In genomic region chr6:94363951-94364350, GRCm38 (mm10) we compare ENCODE assay signal across 11 mouse cellular contexts.
DNase-seq lines count a peak whose midpoint lies in the region; ATAC-seq and TF ChIP-seq lines count a peak whose summit lies in the region.
"Had no signal": no experiment of that assay in that cellular context is flagged by ENCODE, and none has a peak within 500 bp of the region (broad histone marks: within the 10 kb centered on the region; RNA-seq: fewer than 3 reads in every experiment).

No protein-coding gene starts in this region.

- no peaks in the 10 kb centered on the region for H3K9me3 ChIP-seq in heart, postnatal 0 days (replicated peaks; ENCODE audit: control insufficient read depth, low read length)
- no peaks in the 10 kb centered on the region for H3K9me3 ChIP-seq in lung, embryonic 14.5 days (ENCODE audit: low read depth, low read length)
- H3K9me3 ChIP-seq: hindbrain, embryonic 13.5 days; limb, embryonic 15.5 days; megakaryocyte, embryonic 14.5 days had no signal

- no peaks in the 10 kb centered on the region for H3K36me3 ChIP-seq in heart, postnatal 0 days (replicated peaks; ENCODE audit: control insufficient read depth, insufficient read depth, low read length)
- H3K36me3 ChIP-seq in lung, embryonic 14.5 days (ENCODE audit: insufficient read depth) = no peaks in the 10 kb centered on the region
- H3K36me3 ChIP-seq in small intestine, adult 2 months (ENCODE audit: control insufficient read depth, insufficient read depth, low read length) = no peaks in the 10 kb centered on the region
- H3K36me3 ChIP-seq: hindbrain, embryonic 13.5 days; limb, embryonic 15.5 days had no signal

- no peak for TF ChIP-seq EP300 in heart, postnatal 0 days (IDR thresholded peaks at IDR 0.05; ENCODE audit: low read depth)

- no peak overlapping the region for H3K27ac ChIP-seq in heart, postnatal 0 days (ENCODE audit: low read depth)
- no peak overlapping the region for H3K27ac ChIP-seq in lung, embryonic 14.5 days (ENCODE audit: low read depth)
- H3K27ac ChIP-seq in small intestine, adult 2 months (ENCODE audit: insufficient read depth, low read depth, low read length) = no peak overlapping the region
- H3K27ac ChIP-seq: hindbrain, embryonic 13.5 days; limb, embryonic 15.5 days had no signal

- no peaks in the 10 kb centered on the region for H3K4me1 ChIP-seq in heart, postnatal 0 days (ENCODE audit: control insufficient read depth, insufficient read depth)
- H3K4me1 ChIP-seq in lung, embryonic 14.5 days (ENCODE audit: insufficient read depth) = no peaks in the 10 kb centered on the region
- H3K4me1 ChIP-seq in lung, adult 2 months (ENCODE audit: control insufficient read depth, insufficient read depth, low read length) = no peaks in the 10 kb centered on the region
- H3K4me1 ChIP-seq in small intestine, adult 2 months (ENCODE audit: control insufficient read depth, insufficient read depth, insufficient read length, low read length) = no peaks in the 10 kb centered on the region
- H3K4me1 ChIP-seq: hindbrain, embryonic 13.5 days; limb, embryonic 15.5 days; megakaryocyte, embryonic 14.5 days had no signal

- 67% methylated on average over 6 of the region's 6 CpGs for WGBS in heart, postnatal 0 days
- WGBS in lung, embryonic 14.5 days = 62% methylated on average over 6 of the region's 6 CpGs
- WGBS in lung, adult 2 months = 70% methylated on average over 6 of the region's 6 CpGs
- 78% methylated on average over 6 of the region's 6 CpGs for WGBS in small intestine, adult 2 months

- TF ChIP-seq POLR2A in lung, adult 2 months (IDR thresholded peaks at IDR 0.05; ENCODE audit: borderline replicate concordance, extremely low read depth, low read depth, low read length) = no peak
- TF ChIP-seq POLR2A in small intestine, adult 2 months (IDR thresholded peaks at IDR 0.05; ENCODE audit: low read depth, low read length) = no peak

- DNase-seq in heart, postnatal 0 days (ENCODE audit: low spot score) = peak; percentile 60
- DNase-seq in heart, adult 11 months = no peak
- peak; percentile 50 for DNase-seq in lung, embryonic 14.5 days
- no peak for DNase-seq in lung, adult 2 months
- peak; percentile 6 for DNase-seq in gonadal fat pad, adult 2 months (ENCODE audit: low read depth)
- no peak for DNase-seq in urinary bladder, adult 2 months (ENCODE audit: low spot score)
- DNase-seq: cerebellum, adult 9-11 months had no signal

- ATAC-seq in heart, postnatal 0 days (ENCODE audit: insufficient read depth, low read depth) = no peak
- ATAC-seq in lung, embryonic 14.5 days (ENCODE audit: insufficient read depth) = no peak

- H3K9ac ChIP-seq in heart, postnatal 0 days (replicated peaks; ENCODE audit: low read depth, low read length) = no peak overlapping the region
- no peak overlapping the region for H3K9ac ChIP-seq in lung, embryonic 14.5 days
- H3K9ac ChIP-seq: hindbrain, embryonic 13.5 days; limb, embryonic 15.5 days had no signal

- TF ChIP-seq CTCF in heart, postnatal 0 days (IDR thresholded peaks at IDR 0.05; ENCODE audit: low read depth) = peak; percentile 52
- peak; percentile 41 for TF ChIP-seq CTCF in lung, embryonic 14.5 days (IDR thresholded peaks at IDR 0.05; ENCODE audit: low read depth)
- no peak for TF ChIP-seq CTCF in lung, adult 2 months (IDR thresholded peaks at IDR 0.05; ENCODE audit: insufficient read depth, low read length)
- TF ChIP-seq CTCF in small intestine, adult 2 months (IDR thresholded peaks at IDR 0.05; ENCODE audit: extremely low read depth, insufficient read length, insufficient replicate concordance, low read depth, low read length) = peak; percentile 17; the same call in 1 of the 2 replicates

- no peaks in the 10 kb centered on the region for H3K27me3 ChIP-seq in heart, postnatal 0 days (ENCODE audit: control insufficient read depth, insufficient read depth, low read length)
- no peaks in the 10 kb centered on the region for H3K27me3 ChIP-seq in lung, embryonic 14.5 days (ENCODE audit: insufficient read depth, low read length)
- no peaks in the 10 kb centered on the region for H3K27me3 ChIP-seq in small intestine, adult 2 months (ENCODE audit: control insufficient read depth, insufficient read depth, low read length)
- H3K27me3 ChIP-seq: hindbrain, embryonic 13.5 days; limb, embryonic 15.5 days; megakaryocyte, embryonic 14.5 days had no signal

- no peak overlapping the region for H3K4me2 ChIP-seq in heart, postnatal 0 days (ENCODE audit: low read depth, low read length)
- no peak overlapping the region for H3K4me2 ChIP-seq in lung, embryonic 14.5 days
- H3K4me2 ChIP-seq: hindbrain, embryonic 13.5 days; limb, embryonic 15.5 days had no signal

- no peak overlapping the region for H3K4me3 ChIP-seq in heart, postnatal 0 days (ENCODE audit: low read depth, low read length)
- no peak overlapping the region for H3K4me3 ChIP-seq in lung, embryonic 14.5 days (ENCODE audit: low read depth, low read length)
- H3K4me3 ChIP-seq in lung, adult 2 months (replicated peaks; ENCODE audit: extremely low read depth, low read depth, low read length) = no peak overlapping the region
- no peak overlapping the region for H3K4me3 ChIP-seq in small intestine, adult 2 months (ENCODE audit: low read depth, low read length)
- H3K4me3 ChIP-seq: hindbrain, embryonic 13.5 days; limb, embryonic 15.5 days; megakaryocyte, embryonic 14.5 days had no signal

Comparison
In these comparisons a context has a peak if more than half of its experiments do, and no peak if none do; other contexts are left out.
1. DNase-seq: peak in heart, postnatal 0 days (single experiment), lung, embryonic 14.5 days (single experiment) and gonadal fat pad, adult 2 months (single experiment); none in heart, adult 11 months (single experiment), lung, adult 2 months (single experiment) and urinary bladder, adult 2 months (single experiment).